Mouse (Mus musculus) MEL (cell line): Measurements from ENCODE around the gene Rbms3. TPM values are rescaled to one million over a fixed set of nuclear protein-coding genes. Genes with fewer than 3 reads are reported as not detected.

ENCODE experiments used
- DNase-seq: peaks from one replicate; pipeline ENCODE4 v3.0.0; 2011; ENCODE audit warnings: low read depth, low spot score
- H3K27ac ChIP-seq: 2 replicates; pipeline ENCODE4 v1.5.1; 2012; ENCODE audit warnings: low read depth, mild to moderate bottlenecking, control low read depth, low read length, moderate library complexity; ENCODE audit not compliant: control insufficient read depth
- H3K27me3 ChIP-seq, 2 experiments: fragments of 150-350 bp in 1 of 2; sonication (generic) in 1 of 2; 2 replicates each; pipeline ENCODE4 v1.6.1; 2012; ENCODE audit warnings: low read length in 2 of 2, mild to moderate bottlenecking in 2 of 2, improper control_type of control experiment in 1 of 2, moderate library complexity in 1 of 2; ENCODE audit not compliant: insufficient read depth in 2 of 2, control insufficient read depth in 1 of 2
- H3K36me3 ChIP-seq, 2 experiments: 2 replicates each; pipeline ENCODE4 v1.6.1; 2012 to 2014; ENCODE audit warnings: low read length in 2 of 2, improper control_type of control experiment in 1 of 2, inconsistent platforms in 1 of 2, mild to moderate bottlenecking in 1 of 2; ENCODE audit not compliant: insufficient read depth in 2 of 2, control insufficient read depth in 1 of 2
- H3K4me1 ChIP-seq, 2 experiments: fragments of 150-350 bp in 1 of 2; sonication (generic) in 1 of 2; 2 replicates each; pipeline ENCODE4 v1.6.1; 2012; ENCODE audit warnings: low read length in 2 of 2, improper control_type of control experiment in 1 of 2, mild to moderate bottlenecking in 1 of 2; ENCODE audit not compliant: insufficient read depth in 2 of 2, control insufficient read depth in 1 of 2
- H3K4me3 ChIP-seq, 2 experiments: fragments of 150-350 bp in 1 of 2; sonication (generic) in 1 of 2; 2 replicates each; pipeline ENCODE4 v1.5.1; 2012; ENCODE audit warnings: low read depth in 2 of 2, low read length in 2 of 2, mild to moderate bottlenecking in 2 of 2, moderate library complexity in 2 of 2, control low read depth in 1 of 2, improper control_type of control experiment in 1 of 2; ENCODE audit not compliant: control insufficient read depth in 1 of 2, insufficient read depth in 1 of 2
- H3K79me2 ChIP-seq: 2 replicates; pipeline ENCODE4 v1.6.1; 2012; ENCODE audit warnings: mild to moderate bottlenecking, low read length, moderate library complexity; ENCODE audit not compliant: control insufficient read depth, poor library complexity, insufficient read depth
- H3K9ac ChIP-seq: 2 replicates; pipeline ENCODE4 v1.6.1; 2012; ENCODE audit warnings: low read depth, mild to moderate bottlenecking, control low read depth, low read length, moderate library complexity; ENCODE audit not compliant: control insufficient read depth, poor library complexity, severe bottlenecking
- H3K9me3 ChIP-seq: fragments of 150-350 bp; sonication (generic); replicated peaks from 2 replicates; pipeline ENCODE4 v1.6.1; 2012; ENCODE audit warnings: mild to moderate bottlenecking, low read length, improper control_type of control experiment, moderate library complexity; ENCODE audit not compliant: insufficient read depth
- CHD1 ChIP-seq: IDR thresholded peaks from 2 replicates; pipeline ENCODE4 v1.6.1; 2012; ENCODE audit warnings: low read depth, mild to moderate bottlenecking, inconsistent platforms, low read length, improper control_type of control experiment
- CHD2 ChIP-seq: IDR thresholded peaks from 2 replicates; pipeline ENCODE4 v1.6.1; 2011; ENCODE audit warnings: low read length, improper control_type of control experiment
- CTCF ChIP-seq, 3 experiments: IDR thresholded peaks in 2 of 3; conservative IDR thresholded peaks in 1 of 3; 2 replicates each; pipeline ENCODE4 v1.5.1; 2011 to 2012; ENCODE audit warnings: low read length in 3 of 3, low read depth in 2 of 3, mild to moderate bottlenecking in 2 of 3, improper control_type of control experiment in 1 of 3, inconsistent platforms in 1 of 3, mixed read lengths in 1 of 3, moderate library complexity in 1 of 3; ENCODE audit not compliant: control insufficient read depth in 1 of 3, insufficient read depth in 1 of 3, poor library complexity in 1 of 3, severe bottlenecking in 1 of 3
- E2F4 ChIP-seq: IDR thresholded peaks from 2 replicates; pipeline ENCODE4 v1.6.1; 2011; ENCODE audit warnings: low read depth, low read length, improper control_type of control experiment, borderline replicate concordance
- EP300 ChIP-seq, 2 experiments: IDR thresholded peaks; 2 replicates each; pipeline ENCODE4 v1.6.1; 2011; ENCODE audit warnings: improper control_type of control experiment in 2 of 2, low read length in 2 of 2, low read depth in 1 of 2, mild to moderate bottlenecking in 1 of 2
- ETS1 ChIP-seq: IDR thresholded peaks from 2 replicates; pipeline ENCODE4 v1.6.1; 2012; ENCODE audit warnings: low read depth, mild to moderate bottlenecking, inconsistent platforms, low read length, improper control_type of control experiment, moderate library complexity
- GABPA ChIP-seq: IDR thresholded peaks from 2 replicates; pipeline ENCODE4 v1.6.1; 2012; ENCODE audit warnings: low read depth, mild to moderate bottlenecking, inconsistent platforms, low read length, improper control_type of control experiment, moderate library complexity
- JUND ChIP-seq: IDR thresholded peaks from 2 replicates; pipeline ENCODE4 v1.6.1; 2011; ENCODE audit warnings: low read depth, mild to moderate bottlenecking, improper control_type of control experiment, low read length
- MAX ChIP-seq: IDR thresholded peaks from 2 replicates; pipeline ENCODE4 v1.6.1; 2011; ENCODE audit warnings: low read length, improper control_type of control experiment
- MEF2A ChIP-seq: IDR thresholded peaks from 2 replicates; pipeline ENCODE4 v1.6.1; 2014; ENCODE audit warnings: low read depth, mild to moderate bottlenecking, inconsistent platforms, low read length, improper control_type of control experiment; ENCODE audit not compliant: poor library complexity, insufficient replicate concordance, severe bottlenecking; ENCODE audit errors: extremely low read depth
- MYC ChIP-seq: IDR thresholded peaks from 2 replicates; pipeline ENCODE4 v1.6.1; 2011; ENCODE audit warnings: low read depth, mild to moderate bottlenecking, low read length, improper control_type of control experiment, moderate library complexity
- NELFE ChIP-seq: IDR thresholded peaks from 2 replicates; pipeline ENCODE4 v1.6.1; 2011; ENCODE audit warnings: low read depth, low read length, improper control_type of control experiment
- NRF1 ChIP-seq: IDR thresholded peaks from 2 replicates; pipeline ENCODE4 v1.6.1; 2014; ENCODE audit warnings: low read depth, mild to moderate bottlenecking, inconsistent platforms, low read length, improper control_type of control experiment, moderate library complexity; ENCODE audit not compliant: poor library complexity, insufficient read depth, severe bottlenecking
- RCOR1 ChIP-seq: IDR thresholded peaks from 2 replicates; pipeline ENCODE4 v1.6.1; 2012; ENCODE audit warnings: low read depth, mild to moderate bottlenecking, inconsistent platforms, low read length, improper control_type of control experiment
- SIN3A ChIP-seq: IDR thresholded peaks from 2 replicates; pipeline ENCODE4 v1.6.1; 2012; ENCODE audit warnings: low read length, improper control_type of control experiment, inconsistent platforms
- USF1 ChIP-seq: IDR thresholded peaks from 2 replicates; pipeline ENCODE4 v1.6.1; 2014; ENCODE audit warnings: low read depth, mild to moderate bottlenecking, inconsistent platforms, low read length, improper control_type of control experiment, moderate library complexity
- ZKSCAN1 ChIP-seq: IDR thresholded peaks from 2 replicates; pipeline ENCODE4 v1.6.1; 2012; ENCODE audit warnings: low read depth, mild to moderate bottlenecking, inconsistent platforms, low read length, improper control_type of control experiment, moderate library complexity
- ZMIZ1 ChIP-seq: IDR thresholded peaks from 2 replicates; pipeline ENCODE4 v1.6.1; 2012; ENCODE audit warnings: low read depth, mild to moderate bottlenecking, inconsistent platforms, low read length, improper control_type of control experiment, moderate library complexity
- ZNF384 ChIP-seq: IDR thresholded peaks from 2 replicates; pipeline ENCODE4 v1.6.1; 2012; ENCODE audit warnings: low read depth, mild to moderate bottlenecking, inconsistent platforms, low read length, improper control_type of control experiment
- polyA plus RNA-seq, 2 experiments: library from polyadenylated mRNA; stranded (reverse) in 1 of 2; unstranded in 1 of 2; fragments of >175 nt in 1 of 2; fragments of >200 nt in 1 of 2; gene quantifications; 2 replicates each; pipeline versions ENCODE4 v1.2.1 to v1.2.4; 2012; ENCODE audit warnings: low replicate concordance in 2 of 2, low read depth in 1 of 2; ENCODE audit not compliant: insufficient read length in 2 of 2, insufficient read depth in 1 of 2, missing spikeins in 1 of 2
- total RNA-seq: library from RNA; depleted of rRNA; stranded (reverse); fragments of 300-350 nt; gene quantifications from 2 replicates; pipeline ENCODE4 v1.2.3, GENCODE M21; 2012

Rbms3 gene
- total and polyA plus RNA-seq, 3 experiments: not detected

DNA sequence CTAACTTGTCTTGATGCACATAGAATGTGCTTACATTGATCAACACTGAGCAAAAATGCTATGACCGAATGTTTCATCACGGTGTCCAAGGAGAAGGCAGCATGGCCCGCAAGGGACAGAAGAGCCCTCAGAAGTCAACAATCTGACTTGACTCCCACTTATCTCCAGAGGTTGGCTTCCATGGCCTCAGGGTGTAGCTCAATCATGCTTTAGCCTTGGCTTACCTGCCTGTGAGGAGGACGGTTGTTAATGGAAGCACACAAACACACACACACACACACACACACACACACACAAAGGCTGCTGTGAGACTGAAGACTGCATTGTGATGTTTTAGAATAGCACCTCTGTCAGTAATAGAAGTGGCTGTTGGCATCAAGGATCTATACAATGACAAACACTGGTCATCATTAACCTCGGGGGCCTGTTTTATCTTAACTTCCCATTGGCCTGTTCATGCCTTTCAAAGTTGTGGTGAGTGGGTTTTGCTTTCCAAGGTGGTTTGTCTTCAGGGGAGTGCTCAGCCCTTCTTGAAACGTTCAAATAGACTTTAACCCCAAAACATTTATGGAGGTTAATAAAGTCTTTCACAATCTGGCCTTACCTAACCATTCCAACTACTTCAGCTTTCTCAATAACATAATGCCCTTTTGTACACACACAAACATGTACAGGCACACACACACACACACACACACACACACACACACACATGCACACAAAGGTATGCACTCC, 771.7 kb downstream of the Rbms3 start:
- Histone ChIP-seq H3K79me2 (no peaks in the 10 kb centered on the region), H3K36me3 (no peaks in the 10 kb centered on the region), H3K27me3 (no peaks in the 10 kb centered on the region), H3K9ac (no peak overlapping the region), H3K9me3 (no peaks in the 10 kb centered on the region), H3K4me3 (no peak overlapping the region), H3K27ac (no peak overlapping the region), H3K4me1 (no peaks in the 10 kb centered on the region)
- TF ChIP-seq MYC: no peak
- TF ChIP-seq CHD2: no peak
- TF ChIP-seq ZNF384: no peak
- TF ChIP-seq ZKSCAN1: no peak
- no peak for TF ChIP-seq JUND
- TF ChIP-seq NRF1: no peak
- no peak for TF ChIP-seq NELFE
- TF ChIP-seq E2F4: no peak
- TF ChIP-seq ZMIZ1: no peak
- TF ChIP-seq EP300 (IDR thresholded peaks at IDR 0.05; ENCODE audit: low read depth in 1 of 2, low read length in 2 of 2): no peak
- no peak for TF ChIP-seq CHD1
- no peak for TF ChIP-seq SIN3A
- no peak for TF ChIP-seq MEF2A
- no peak for TF ChIP-seq GABPA
- TF ChIP-seq, all 39 proteins: peak for 0
- no peak for DNase-seq

- TF ChIP-seq RCOR1 (no peak), ETS1 (no peak), ZMIZ1 (no peak), USF1 (no peak), MAX (no peak), CTCF (IDR thresholded peaks at IDR 0.05 in 2 of 3, conservative IDR thresholded peaks at IDR 0.05 in 1 of 3; ENCODE audit: control insufficient read depth in 1 of 3, insufficient read depth in 1 of 3, low read depth in 2 of 3, low read length in 3 of 3, poor library complexity in 1 of 3, severe bottlenecking in 1 of 3) (no peak)
- Histone ChIP-seq H3K9ac (no peak overlapping the region), H3K4me1 (no peaks in the 10 kb centered on the region), H3K27ac (no peak overlapping the region), H3K79me2 (no peaks in the 10 kb centered on the region), H3K9me3 (no peaks in the 10 kb centered on the region), H3K27me3 (no peaks in the 10 kb centered on the region), H3K36me3 (no peaks in the 10 kb centered on the region), H3K4me3 (no peak overlapping the region)
- no peak for DNase-seq
Observed at GRCm38 (mm10) chr9:116857151-116857550, 772.6 kb downstream of the Rbms3 start.
